Mouse (Mus musculus): ENCODE results near the gene 9130213A22Rik.

9130213A22Rik gene

DNA sequence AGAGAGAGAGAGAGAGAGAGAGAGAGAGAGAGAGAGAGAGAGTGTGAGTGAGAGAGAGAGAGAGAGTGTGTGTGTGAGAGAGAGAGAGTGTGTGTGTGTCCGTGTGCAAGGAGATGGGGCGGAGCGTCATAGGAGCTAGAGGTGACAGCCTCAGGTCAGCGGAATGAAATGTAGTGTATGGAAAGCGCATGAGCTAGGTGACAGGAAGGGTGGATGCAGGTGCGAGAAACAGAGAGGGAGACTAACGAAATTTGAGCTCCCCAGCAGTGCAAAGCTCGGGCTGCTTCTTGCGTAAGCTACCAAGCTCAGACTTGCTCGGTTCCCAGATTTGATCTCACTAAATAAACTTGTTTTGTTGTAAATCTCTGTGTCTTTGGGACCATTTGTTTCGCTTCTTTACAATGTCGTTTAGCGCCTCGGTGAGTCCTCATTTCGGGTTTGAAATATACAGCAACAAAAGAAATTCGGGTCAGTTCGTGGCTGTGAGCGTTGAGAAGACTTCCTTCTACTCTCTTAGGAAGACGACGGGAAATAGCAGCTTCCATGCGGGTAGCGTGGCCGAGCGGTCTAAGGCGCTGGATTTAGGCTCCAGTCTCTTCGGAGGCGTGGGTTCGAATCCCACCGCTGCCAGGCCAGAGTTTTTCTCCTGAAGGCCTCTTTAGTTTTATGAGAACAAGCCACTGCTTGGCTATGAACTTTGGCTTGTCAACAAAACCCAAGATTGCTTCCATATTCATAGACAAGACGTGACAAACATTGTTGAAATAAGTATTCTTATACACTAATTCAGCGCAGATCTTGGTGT is 1.5 kb upstream of the 9130213A22Rik start:
- DNase-seq (ENCODE audit: inconsistent age in 2 of 2, low spot score in 1 of 2), result peak; percentile 93 to 99

GRCm38 (mm10) chr11:69123056-69123692 is 785 bp upstream of the 9130213A22Rik start:
- DNase-seq (ENCODE audit: inconsistent age in 2 of 2, low spot score in 1 of 2), result peak; percentile 90 to 97

DNA sequence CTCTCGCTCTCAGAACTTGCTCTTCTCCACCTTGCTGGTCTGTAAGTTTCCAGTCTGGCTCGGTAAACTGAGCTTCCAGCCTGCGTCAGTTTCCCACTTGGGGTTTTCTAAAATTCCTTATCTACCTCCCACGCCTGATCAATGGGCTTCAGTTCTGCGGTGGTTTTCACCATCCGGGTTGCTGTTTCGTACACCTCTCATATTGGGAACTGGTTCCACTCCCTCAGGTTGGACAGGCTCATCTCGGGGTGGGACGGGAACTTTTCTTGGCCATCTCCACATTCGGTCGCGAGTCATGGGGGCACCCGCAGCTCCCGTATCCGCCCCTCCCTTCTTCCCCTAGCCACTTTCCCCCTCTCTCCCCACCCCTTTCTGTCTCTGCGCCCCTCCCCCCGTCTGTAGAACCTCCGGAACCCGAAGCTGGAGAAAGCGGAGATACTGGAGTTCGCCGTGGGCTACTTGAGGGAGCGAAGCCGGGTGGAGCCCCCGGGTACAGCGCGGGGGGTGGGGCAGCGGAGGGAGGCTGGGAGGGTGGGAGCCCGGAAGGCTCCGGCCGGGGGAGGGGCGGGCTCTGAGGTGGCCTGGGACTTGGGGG is 551 bp downstream of the 9130213A22Rik start:
- DNase-seq (ENCODE audit: inconsistent age in 2 of 2, low spot score in 1 of 2), result peak in 1 of 2 experiments; percentile 85

- DNase-seq (ENCODE audit: inconsistent age in 2 of 2, low spot score in 1 of 2), result peak in 1 of 2 experiments; percentile 59
These were observed 1.2 kb downstream of the 9130213A22Rik start for GRCm38 (mm10) chr11:69121001-69121740.

DNA sequence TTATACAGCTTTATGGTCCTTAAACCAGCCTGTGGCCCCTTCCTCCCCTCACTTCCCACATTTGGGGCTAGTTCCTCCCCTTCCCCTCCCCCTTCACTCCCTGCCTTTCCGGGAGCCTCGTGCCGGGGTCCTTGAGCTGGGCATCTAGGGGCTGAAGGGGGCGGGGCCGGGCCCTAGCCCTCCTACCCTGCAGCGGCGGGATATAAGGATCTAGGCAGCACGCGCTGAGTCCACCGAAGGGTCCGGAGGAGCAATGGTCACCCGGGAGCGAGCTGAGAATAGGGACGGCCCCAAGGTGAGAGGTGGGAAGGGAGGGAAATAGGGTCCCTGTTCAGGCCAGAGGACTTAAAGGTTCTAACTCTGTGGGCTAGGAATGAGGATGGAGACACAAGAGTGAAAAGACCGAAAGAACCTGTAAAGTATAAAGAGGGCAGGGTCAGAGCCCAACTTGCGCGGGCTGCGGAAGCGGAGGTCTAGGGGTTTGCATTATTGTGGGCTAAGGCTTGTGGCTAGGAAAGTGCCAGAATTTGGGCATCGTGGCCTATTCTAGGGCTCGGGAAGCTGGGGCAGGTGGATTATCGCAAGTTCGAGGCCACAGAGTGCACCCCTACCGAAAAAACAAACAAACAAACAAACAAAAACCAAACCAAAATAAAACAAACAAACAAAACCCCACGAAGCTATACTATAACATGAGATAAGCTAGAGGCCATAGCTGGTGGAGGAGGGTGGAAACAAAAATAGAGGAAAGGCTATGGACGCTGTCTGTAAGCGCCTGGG is 2.0 kb downstream of the 9130213A22Rik start, which contains the start of gene Hes7:
Gene Hes7 (plus strand): TSS at position 184 of the 780 bp plus-strand sequence.
- DNase-seq (ENCODE audit: inconsistent age in 2 of 2, low spot score in 1 of 2), result peak; percentile 41 to 64

- peak; percentile 10 to 37 for DNase-seq (ENCODE audit: inconsistent age in 2 of 2, low spot score in 1 of 2)
These were observed 2.8 kb downstream of the 9130213A22Rik start for GRCm38 (mm10) chr11:69119446-69120155.

DNA sequence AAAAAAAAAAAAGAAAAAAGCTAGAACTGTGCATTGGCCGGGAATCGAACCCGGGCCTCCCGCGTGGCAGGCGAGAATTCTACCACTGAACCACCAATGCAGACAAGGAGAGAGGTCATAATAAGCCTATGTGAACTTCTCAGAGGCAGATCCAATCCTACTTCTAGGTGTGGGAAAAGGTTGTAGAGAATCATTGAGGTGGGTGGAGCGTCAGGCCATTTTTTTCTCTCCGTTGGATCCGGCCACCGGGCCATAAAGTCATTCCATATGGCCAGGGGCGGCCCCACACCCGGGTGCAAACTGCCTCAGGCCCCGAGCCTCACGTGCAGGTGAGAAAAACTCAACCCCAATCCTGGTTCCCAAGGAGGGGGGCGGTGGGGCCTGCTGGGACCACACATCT is 3.6 kb downstream of the 9130213A22Rik start:
- DNase-seq (ENCODE audit: inconsistent age in 2 of 2, low spot score in 1 of 2), result peak; percentile 85 to 99

DNA sequence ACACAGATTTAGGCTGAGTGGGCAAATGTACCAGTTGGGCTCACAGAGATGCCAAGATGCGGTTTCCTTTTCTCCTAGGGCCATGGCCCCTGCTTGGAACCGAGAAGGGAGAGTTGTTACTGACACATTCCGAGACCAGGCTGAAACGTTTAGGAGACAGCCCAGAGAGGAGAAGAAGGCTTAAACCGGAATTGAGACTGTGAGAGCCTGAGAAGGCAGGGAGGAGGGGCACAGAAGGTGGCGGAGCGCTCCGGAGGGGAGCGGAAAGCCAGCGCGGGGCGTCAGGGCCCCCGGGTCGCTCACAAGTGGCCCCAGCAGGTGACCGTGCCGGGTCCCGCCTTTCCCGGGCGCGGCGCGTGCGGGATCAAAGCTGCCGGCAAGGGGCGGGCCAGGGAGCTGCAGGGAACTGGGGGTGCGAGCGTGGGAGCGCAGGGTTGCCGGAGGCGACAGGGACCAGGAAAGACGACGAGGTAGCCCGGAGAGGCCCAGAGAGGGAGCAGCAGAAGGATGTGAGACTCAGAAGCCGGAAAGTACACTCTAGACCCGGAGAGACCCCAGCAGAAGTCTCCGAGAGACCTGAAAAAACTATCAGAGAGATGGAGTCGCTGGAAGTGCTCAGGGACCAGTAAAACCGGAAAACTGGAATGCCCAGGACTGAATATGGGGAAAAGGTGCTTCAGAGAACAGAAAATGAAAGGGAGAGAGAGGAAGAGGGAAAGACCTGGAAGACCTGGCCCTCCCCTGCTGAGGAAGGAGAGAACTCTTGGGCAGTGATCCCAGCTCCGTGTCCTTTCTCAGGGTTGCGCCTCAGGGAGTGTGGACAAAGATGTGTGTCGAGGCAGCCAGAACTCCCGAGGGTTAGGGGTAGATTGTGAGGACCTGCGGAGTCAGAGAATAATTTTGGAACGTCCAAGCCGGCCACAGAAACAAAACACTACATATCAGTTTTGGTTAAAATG is 4.4 kb downstream of the 9130213A22Rik start:
- DNase-seq (ENCODE audit: inconsistent age in 2 of 2, low spot score in 1 of 2), result peak; percentile 83 to 92

GRCm38 (mm10) chr11:69116843-69117242 is 5.5 kb downstream of the 9130213A22Rik start:
- DNase-seq (ENCODE audit: inconsistent age in 2 of 2, low spot score in 1 of 2), result peak; percentile 12 to 35

DNA sequence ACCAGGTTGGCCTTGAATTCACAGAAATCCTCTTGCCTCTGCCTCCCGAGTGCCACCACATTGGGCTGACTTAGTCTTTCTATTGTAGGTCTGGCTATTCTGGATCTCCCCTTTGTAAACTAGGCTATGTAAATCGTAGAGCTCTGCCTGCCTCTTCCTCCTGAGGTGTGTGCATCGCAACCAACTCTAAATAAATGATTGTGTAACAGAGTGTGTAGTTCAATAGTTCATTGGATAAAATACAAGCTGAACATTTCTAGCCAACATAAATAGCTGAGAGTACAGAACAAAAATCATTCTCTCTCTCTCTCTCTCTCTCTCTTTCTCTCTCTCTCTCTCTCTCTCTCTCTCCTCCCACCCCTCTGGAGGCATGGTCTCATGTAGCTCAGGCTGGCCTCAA is 7.8 kb downstream of the 9130213A22Rik start:
- DNase-seq (ENCODE audit: inconsistent age in 2 of 2, low spot score in 1 of 2), result no peak

DNA sequence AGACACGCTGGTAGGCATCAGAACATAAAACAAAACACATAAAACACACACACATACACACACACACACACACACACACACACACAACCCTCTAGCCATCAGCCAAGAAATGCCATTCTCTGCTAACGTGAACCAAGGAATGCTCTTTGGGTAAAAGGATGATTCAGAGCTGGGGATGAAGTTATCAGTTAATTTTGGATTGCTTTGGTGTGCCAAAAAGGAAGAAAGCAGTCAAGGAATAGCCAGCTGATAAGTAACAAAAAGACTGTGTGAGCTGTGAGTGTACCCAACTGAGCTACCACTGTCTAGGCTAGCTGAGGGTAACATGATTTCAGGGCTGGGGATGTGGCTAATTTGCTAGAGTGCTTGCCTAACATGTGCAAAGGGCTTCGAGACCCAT is 8.4 kb downstream of the 9130213A22Rik start:
- no peak for DNase-seq (ENCODE audit: inconsistent age in 2 of 2, low spot score in 1 of 2)

GRCm38 (mm10) chr11:69111865-69112264 is 10.5 kb downstream of the 9130213A22Rik start:
- peak in 1 of 2 experiments; percentile 34 for DNase-seq (ENCODE audit: inconsistent age in 2 of 2, low spot score in 1 of 2)

- peak in 1 of 2 experiments; percentile 13 for DNase-seq (ENCODE audit: inconsistent age in 2 of 2, low spot score in 1 of 2)
These were observed 11.2 kb downstream of the 9130213A22Rik start for GRCm38 (mm10) chr11:69111051-69111810.

- peak; percentile 90 to 98 for DNase-seq (ENCODE audit: inconsistent age in 2 of 2, low spot score in 1 of 2)
These were observed 11.9 kb downstream of the 9130213A22Rik start for GRCm38 (mm10) chr11:69110319-69111046.

- DNase-seq (ENCODE audit: inconsistent age in 2 of 2, low spot score in 1 of 2), result peak; percentile 33 to 59
These were observed 13.1 kb downstream of the 9130213A22Rik start for GRCm38 (mm10) chr11:69109032-69109900.

GRCm38 (mm10) chr11:69108223-69108622 is 14.2 kb downstream of the 9130213A22Rik start:
- peak; percentile 13 to 37 for DNase-seq (ENCODE audit: inconsistent age in 2 of 2, low spot score in 1 of 2)
